In genomic region chr6:48412662-48413061, GRCm38 (mm10) we compare ENCODE assay signal across 9 mouse cellular contexts.
"Had no signal": no experiment of that assay in that cellular context is flagged by ENCODE, and none has a peak within 500 bp of the region (broad histone marks: within the 10 kb centered on the region; RNA-seq: fewer than 3 reads in every experiment).

No protein-coding gene starts in this region.

- DNase-seq: kidney, adult 9 months; kidney, postnatal 36 days; layer of hippocampus, adult 9-11 months; layer of hippocampus, postnatal 36 days; liver, embryonic 13.5 days; lung, adult 18-20 months; right cerebral cortex, postnatal 14 days; thymus, adult 18-20 months; thymus, postnatal 14 days had no signal
